Mouse (Mus musculus): ENCODE measurements around the gene Gpr146. TPM values are rescaled to one million over a fixed set of nuclear protein-coding genes. Genes with fewer than 3 reads are reported as not detected.
"Not testable (repeated sequence)": the region's sequence is repeated elsewhere in the genome, so short reads cannot be mapped to it uniquely, and the experiment has no call there.

Gpr146 gene
- total RNA-seq, 2 experiments from 2014 or later = 5.7 to 7.5 TPM

- intact Hi-C loops (cut with DNase I) = no loop called here
These were observed 2.7 kb upstream of the Gpr146 start for GRCm38 (mm10) chr5:139374841-139375240.

GRCm38 (mm10) chr5:139378271-139378556 lies 717 bp downstream of the Gpr146 start:
- no peak for DNase-seq (ENCODE audit: extremely low spot score in 1 of 2, low spot score in 2 of 2)
- intact Hi-C loops (cut with DNase I) = no loop called here

More at GRCm38 (mm10) chr5:139374841-139375240, 2.7 kb upstream of the Gpr146 start:
- no peak for DNase-seq (ENCODE audit: extremely low spot score in 1 of 2, low spot score in 2 of 2)

GRCm38 (mm10) chr5:139378986-139379629 lies 1.6 kb downstream of the Gpr146 start:
- peak in 1 of 2 experiments; percentile 85 for DNase-seq (ENCODE audit: extremely low spot score in 1 of 2, low spot score in 2 of 2)
- intact Hi-C loops (cut with DNase I) = no loop called here

GRCm38 (mm10) chr5:139379771-139380384 lies 2.4 kb downstream of the Gpr146 start:
- DNase-seq (ENCODE audit: extremely low spot score in 1 of 2, low spot score in 2 of 2) = no peak
- intact Hi-C loops (cut with DNase I) = no loop called here

GRCm38 (mm10) chr5:139380385-139381248 lies 3.1 kb downstream of the Gpr146 start:
- intact Hi-C loops (cut with DNase I) = no loop called here
- DNase-seq (ENCODE audit: extremely low spot score in 1 of 2, low spot score in 2 of 2) = peak; percentile 76 to 98

GRCm38 (mm10) chr5:139381586-139382513 lies 4.4 kb downstream of the Gpr146 start:
- intact Hi-C loops (cut with DNase I) = no loop called here
- DNase-seq (ENCODE audit: extremely low spot score in 1 of 2, low spot score in 2 of 2) = no peak

GRCm38 (mm10) chr5:139382760-139383159 lies 5.3 kb downstream of the Gpr146 start:
- peak in 1 of 2 experiments; percentile 79 for DNase-seq (ENCODE audit: extremely low spot score in 1 of 2, low spot score in 2 of 2)
- intact Hi-C loops (cut with DNase I) = no loop called here

- intact Hi-C loops (cut with DNase I) = no loop called here
- DNase-seq (ENCODE audit: extremely low spot score in 1 of 2, low spot score in 2 of 2) = no peak
These were observed 5.7 kb downstream of the Gpr146 start for GRCm38 (mm10) chr5:139383234-139383633.

- DNase-seq (ENCODE audit: extremely low spot score in 1 of 2, low spot score in 2 of 2) = no peak
- intact Hi-C loops (cut with DNase I) = no loop called here
These were observed 7.0 kb downstream of the Gpr146 start for GRCm38 (mm10) chr5:139384531-139384930.

GRCm38 (mm10) chr5:139386047-139386446 lies 8.6 kb downstream of the Gpr146 start:
- DNase-seq (ENCODE audit: extremely low spot score in 1 of 2, low spot score in 2 of 2) = no peak
- intact Hi-C loops (cut with DNase I) = no loop called here

- DNase-seq (ENCODE audit: extremely low spot score in 1 of 2, low spot score in 2 of 2) = peak in 1 of 2 experiments; percentile 82
- intact Hi-C loops (cut with DNase I) = no loop called here
These were observed 10.1 kb downstream of the Gpr146 start for GRCm38 (mm10) chr5:139387329-139388194.

GRCm38 (mm10) chr5:139388195-139388570 lies 10.7 kb downstream of the Gpr146 start:
- intact Hi-C loops (cut with DNase I) = no loop called here

GRCm38 (mm10) chr5:139388694-139389675 lies 11.5 kb downstream of the Gpr146 start:
- peak; percentile 46 to 78 for DNase-seq (ENCODE audit: extremely low spot score in 1 of 2, low spot score in 2 of 2)
- intact Hi-C loops (cut with DNase I) = no loop called here

More at GRCm38 (mm10) chr5:139388195-139388570, 10.7 kb downstream of the Gpr146 start:
- DNase-seq (ENCODE audit: extremely low spot score in 1 of 2, low spot score in 2 of 2) = no peak

- intact Hi-C loops (cut with DNase I) = no loop called here
- peak; percentile 36 to 79 for DNase-seq (ENCODE audit: extremely low spot score in 1 of 2, low spot score in 2 of 2)
These were observed 12.2 kb downstream of the Gpr146 start for GRCm38 (mm10) chr5:139389676-139390061.

- intact Hi-C loops (cut with DNase I); DNase-seq (ENCODE audit: extremely low spot score in 1 of 2, low spot score in 2 of 2): not testable (repeated sequence)
These were observed 13.0 kb downstream of the Gpr146 start for GRCm38 (mm10) chr5:139390324-139391119.

Data from left cerebral cortex, postnatal 10 days (tissue).